Mouse (Mus musculus) E14TG2a.4 (cell line): ENCODE data around the gene Gm20388.

Experiments used
- CTCF ChIP-seq: conservative IDR thresholded peaks from 2 replicates; pipeline ENCODE4 v1.5.1; 2014; ENCODE audit warnings: low read length
- NANOG ChIP-seq: IDR thresholded peaks from 2 replicates; pipeline ENCODE4 v1.6.1; 2014; ENCODE audit warnings: borderline replicate concordance, low read length, mixed read lengths

DNA sequence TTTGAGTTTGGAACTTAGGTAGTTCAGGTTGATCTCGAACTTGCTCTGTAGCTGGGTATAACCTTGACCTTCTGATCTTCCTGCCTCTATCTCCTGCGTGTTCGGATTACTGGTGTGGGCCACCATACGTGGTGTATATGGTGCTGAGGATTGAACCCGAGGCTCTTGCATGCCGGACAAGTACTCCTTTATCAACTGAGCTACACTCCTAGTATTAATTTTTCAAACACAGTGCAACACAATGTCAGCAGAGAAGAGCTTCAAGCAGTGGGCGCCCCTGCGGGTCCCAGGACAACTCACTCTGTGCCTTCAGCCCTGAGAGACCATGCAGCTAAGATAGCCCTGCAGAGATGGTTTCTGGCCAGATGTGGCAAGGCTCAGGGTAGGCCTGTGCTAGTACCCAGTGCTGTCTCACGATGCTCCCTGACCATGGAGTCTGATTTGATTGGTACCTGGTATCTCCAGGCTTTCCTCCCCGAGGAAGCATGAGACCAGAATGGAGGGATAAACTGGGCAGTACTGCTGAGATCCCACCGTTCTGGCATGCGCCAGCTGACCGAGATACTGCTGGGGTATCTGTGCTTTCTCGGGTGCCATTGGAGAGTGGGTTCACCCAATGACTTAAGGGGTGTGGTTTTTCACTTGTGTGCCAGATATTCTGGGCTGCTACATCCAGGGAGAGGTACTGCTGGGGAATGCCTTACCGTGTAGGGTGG is 831.3 kb downstream of the Gm20388 start:
- TF ChIP-seq NANOG (no peak), CTCF (no peak)
